Mouse (Mus musculus) embryonic facial prominence, embryonic 10.5 days (tissue): Measurements from ENCODE around the gene Celf2. TPM values are rescaled to one million over a fixed set of nuclear protein-coding genes. Genes with fewer than 3 reads are reported as not detected.

Experiments
- DNase-seq: peaks from one replicate; pipeline ENCODE4 v3.0.0-alpha.2; 2017; ENCODE audit warnings: low spot score
- H3K27ac ChIP-seq: fragments of 300-500 bp; sonication (generic); replicated peaks from 2 replicates; pipeline ENCODE4 v1.5.1; 2016; ENCODE audit warnings: mild to moderate bottlenecking
- H3K27me3 ChIP-seq: fragments of 300-500 bp; sonication (generic); replicated peaks from 2 replicates; pipeline ENCODE4 v1.6.1; 2016; ENCODE audit warnings: low read depth, mild to moderate bottlenecking; ENCODE audit not compliant: poor library complexity, severe bottlenecking
- H3K36me3 ChIP-seq: fragments of 300-500 bp; sonication (generic); replicated peaks from 2 replicates; pipeline ENCODE4 v1.6.1; 2016; ENCODE audit warnings: mild to moderate bottlenecking, moderate library complexity
- H3K4me1 ChIP-seq: fragments of 300-500 bp; sonication (generic); 2 replicates; pipeline ENCODE4 v1.6.1; 2016
- H3K4me3 ChIP-seq: fragments of 300-500 bp; sonication (generic); 2 replicates; pipeline ENCODE4 v1.5.1; 2016; ENCODE audit warnings: mild to moderate bottlenecking, moderate library complexity
- H3K9me3 ChIP-seq: fragments of 300-500 bp; sonication (generic); 2 replicates; pipeline ENCODE4 v1.6.1; 2016; ENCODE audit warnings: mild to moderate bottlenecking
- WGBS: fragments of 180-500 bp; shearing (Covaris S2); methylation state at CpG from one replicate; pipeline ENCODE4 v1.1.7; 2016; 5-methylcytosine and 5-hydroxymethylcytosine counted together
- polyA plus RNA-seq: library from polyadenylated mRNA; unstranded; fragments of >200 nt; fragmentation: Nextera tagmentation; extraction: Ambion mirVana; gene quantifications from 2 replicates; pipeline ENCODE4 v1.2.1, GENCODE M21; 2016

The Celf2 gene
- polyA plus RNA-seq, 1 experiment from 2014 or later: 27.7 TPM

DNA sequence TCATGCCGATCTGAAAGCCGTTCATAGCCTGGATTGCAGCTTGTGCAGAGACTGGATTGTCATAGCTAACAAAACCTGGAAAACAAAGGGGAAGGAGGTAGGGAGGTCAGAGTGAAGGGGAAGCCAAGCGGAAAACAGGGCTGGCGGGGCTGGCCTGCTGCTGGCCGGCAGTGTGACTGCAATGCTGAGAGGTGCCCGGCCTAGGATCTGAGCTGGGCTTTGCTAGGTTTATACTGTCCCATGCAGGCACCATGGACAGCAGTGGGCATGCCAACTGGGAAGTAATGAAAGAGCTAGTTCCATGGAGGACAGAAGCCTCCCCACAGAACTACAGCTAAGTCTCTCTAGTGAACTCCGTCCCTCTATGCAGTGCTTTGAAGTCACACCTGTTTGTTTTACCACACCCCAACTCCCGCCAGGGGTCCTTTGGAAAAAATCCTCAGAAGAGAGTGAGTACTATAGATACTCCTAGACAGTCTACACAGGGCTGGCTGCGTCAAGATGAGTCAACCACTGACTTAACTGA, 962.2 kb downstream of the Celf2 start:
- H3K27ac ChIP-seq: peak overlapping the region; percentile 66

DNA sequence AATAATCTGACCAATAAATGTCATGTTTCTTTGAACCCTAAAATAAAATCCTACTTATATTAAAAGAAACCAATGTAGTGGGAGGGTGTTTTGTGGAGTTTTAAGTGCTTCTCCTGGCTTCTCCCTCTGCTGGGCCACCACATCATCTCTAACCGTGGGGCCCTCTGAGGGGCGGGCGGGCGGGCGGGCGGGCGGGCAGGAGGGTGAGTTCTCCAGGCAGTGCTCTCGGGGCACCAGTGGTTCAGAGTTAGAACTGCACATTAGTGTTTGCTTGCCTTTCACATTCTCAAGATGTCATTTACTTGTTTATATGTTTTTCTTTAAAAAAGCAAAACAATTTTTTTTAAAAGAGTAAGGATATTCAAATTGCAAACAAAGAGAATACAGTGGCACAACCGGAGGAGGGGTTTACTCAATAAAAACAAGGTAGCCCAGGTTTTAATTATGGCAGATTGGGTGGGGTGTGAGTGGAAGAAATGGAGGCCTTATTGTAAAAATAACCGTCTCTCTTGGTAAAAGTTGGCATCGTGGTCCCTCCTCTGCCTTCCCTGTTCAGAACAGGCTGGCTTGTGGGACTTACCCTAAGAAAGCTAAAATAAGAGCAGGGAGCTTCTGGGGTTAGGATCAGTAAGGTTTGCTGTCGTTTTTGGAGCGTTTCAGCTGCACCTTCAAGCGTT, 962.8 kb downstream of the Celf2 start:
- Histone ChIP-seq H3K27me3 (no peaks in the 10 kb centered on the region), H3K4me3 (no peak overlapping the region)

More for the DNA sequence above, 962.2 kb downstream of the Celf2 start:
- WGBS: 50% methylated on average over 9 of the region's 9 CpGs
- H3K36me3 ChIP-seq: no peaks in the 10 kb centered on the region
- peaks cover 12% of the 10 kb centered on the region; the same call in 1 of the 2 replicates for H3K4me1 ChIP-seq
- H3K27me3 ChIP-seq: no peaks in the 10 kb centered on the region
- DNase-seq: peak; percentile 45
- H3K9me3 ChIP-seq: no peaks in the 10 kb centered on the region
- H3K4me3 ChIP-seq: no peak overlapping the region

DNA sequence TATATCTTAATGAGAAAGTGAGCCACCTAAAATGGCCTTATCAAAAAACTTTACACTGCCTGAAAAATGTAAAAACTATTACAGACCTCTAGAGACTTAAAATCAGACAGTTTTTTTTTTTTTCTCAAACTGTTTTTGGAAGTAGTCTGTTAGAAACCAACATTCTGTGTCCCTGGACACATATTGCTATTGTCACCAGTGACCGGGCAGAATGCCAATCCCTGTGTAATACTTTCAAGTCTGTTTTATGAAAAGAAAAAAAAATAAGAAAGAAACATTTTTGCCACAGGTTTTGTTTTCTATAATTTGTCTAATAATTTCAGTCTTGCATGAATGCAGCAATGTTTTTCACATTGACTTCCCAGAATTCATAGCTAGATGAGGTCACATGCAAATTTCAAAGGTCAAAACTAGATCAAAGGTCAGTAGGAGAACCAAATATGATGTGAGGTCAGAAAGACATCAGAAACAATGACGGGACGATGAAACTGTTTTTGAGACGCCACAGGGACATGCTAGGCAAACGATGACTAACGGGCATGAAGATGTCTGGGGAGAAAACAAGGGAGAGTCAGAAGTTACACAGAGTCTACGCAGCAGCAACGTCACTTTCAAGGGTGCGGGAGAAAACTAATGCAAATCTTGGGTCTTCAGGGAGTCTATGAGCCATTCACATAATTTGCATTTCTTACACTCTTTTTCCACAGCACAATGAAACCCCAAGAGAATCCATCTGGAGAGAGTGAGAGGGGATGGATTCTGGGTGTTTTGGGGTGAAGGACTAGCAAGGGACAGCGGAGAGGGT, 964.0 kb downstream of the Celf2 start:
- H3K27ac ChIP-seq: no peak overlapping the region
- no peaks in the 10 kb centered on the region for H3K36me3 ChIP-seq
- H3K9me3 ChIP-seq: no peaks in the 10 kb centered on the region
- peaks cover 16% of the 10 kb centered on the region; the same call in 1 of the 2 replicates for H3K4me1 ChIP-seq
- no peak for DNase-seq
- no peaks in the 10 kb centered on the region for H3K27me3 ChIP-seq
- WGBS: 82% methylated on average over 10 of the region's 10 CpGs
- no peak overlapping the region for H3K4me3 ChIP-seq

More for the DNA sequence above, 962.8 kb downstream of the Celf2 start:
- DNase-seq: no peak
- Histone ChIP-seq H3K27ac (peak overlapping the region; percentile 66), H3K36me3 (no peaks in the 10 kb centered on the region), H3K9me3 (no peaks in the 10 kb centered on the region), H3K4me1 (peaks cover 12% of the 10 kb centered on the region; the same call in 1 of the 2 replicates)
- WGBS: 66% methylated on average over 14 of the region's 14 CpGs

DNA sequence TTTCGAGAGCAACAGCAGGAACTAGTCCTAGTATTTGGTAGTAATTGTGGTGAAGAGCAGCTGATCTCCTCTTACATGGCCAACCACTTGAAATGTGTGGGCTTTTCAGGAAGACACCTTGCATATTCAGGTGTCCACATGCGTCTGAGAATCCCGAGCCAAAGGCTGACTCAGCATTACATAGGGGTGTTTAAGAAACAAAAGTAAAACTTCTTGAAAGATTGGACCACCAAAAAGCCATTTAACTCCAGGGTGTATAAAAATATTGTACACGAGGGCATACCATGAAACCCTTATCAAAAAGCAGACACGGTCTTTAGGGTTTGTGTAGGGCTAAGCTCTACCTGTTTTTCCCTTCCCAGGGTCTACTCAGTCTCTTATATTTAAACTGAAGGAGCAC, 965.7 kb downstream of the Celf2 start:
- no peak overlapping the region for H3K27ac ChIP-seq
- no peak overlapping the region for H3K4me3 ChIP-seq
- no peaks in the 10 kb centered on the region for H3K36me3 ChIP-seq
- peaks cover 16% of the 10 kb centered on the region; the same call in 1 of the 2 replicates for H3K4me1 ChIP-seq
- H3K27me3 ChIP-seq: no peaks in the 10 kb centered on the region
- WGBS: 93% methylated on average over 5 of the region's 5 CpGs
- H3K9me3 ChIP-seq: no peaks in the 10 kb centered on the region
- no peak for DNase-seq

DNA sequence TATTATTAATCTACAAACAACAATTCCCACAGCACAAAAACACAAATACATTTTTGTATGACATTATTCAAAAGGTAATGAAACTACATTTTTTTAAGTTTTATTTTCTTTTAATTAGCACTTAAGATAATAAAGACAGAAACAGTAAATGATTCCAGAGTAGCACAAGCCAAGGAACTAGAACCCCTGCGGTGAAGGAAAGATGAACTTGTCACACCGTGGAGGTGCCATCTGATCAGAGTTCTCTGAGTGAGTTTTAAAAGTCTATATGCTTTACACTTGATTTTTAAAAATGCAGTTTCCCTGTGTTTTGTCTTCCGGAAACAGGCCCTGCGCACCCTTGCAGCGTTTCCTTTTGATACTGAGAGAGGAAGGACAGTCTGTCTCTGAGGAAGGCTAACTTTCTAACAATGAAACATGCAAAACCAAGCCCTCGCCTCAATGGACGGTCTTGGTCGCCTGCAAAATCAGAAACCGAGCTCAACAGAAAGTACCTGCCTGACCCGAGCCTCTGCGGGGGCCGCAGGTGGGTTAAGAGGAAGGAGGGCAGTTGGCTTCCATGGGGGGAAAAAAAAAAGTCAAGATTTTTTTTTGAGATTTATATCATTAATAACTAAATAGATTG, 966.7 kb downstream of the Celf2 start:
- no peak overlapping the region for H3K27ac ChIP-seq
- no peaks in the 10 kb centered on the region for H3K27me3 ChIP-seq
- 91% methylated on average over 12 of the region's 12 CpGs for WGBS
- DNase-seq: no peak
- H3K4me3 ChIP-seq: no peak overlapping the region
- H3K4me1 ChIP-seq: peaks cover 14% of the 10 kb centered on the region; the same call in 1 of the 2 replicates
- H3K9me3 ChIP-seq: no peaks in the 10 kb centered on the region
- no peaks in the 10 kb centered on the region for H3K36me3 ChIP-seq

DNA sequence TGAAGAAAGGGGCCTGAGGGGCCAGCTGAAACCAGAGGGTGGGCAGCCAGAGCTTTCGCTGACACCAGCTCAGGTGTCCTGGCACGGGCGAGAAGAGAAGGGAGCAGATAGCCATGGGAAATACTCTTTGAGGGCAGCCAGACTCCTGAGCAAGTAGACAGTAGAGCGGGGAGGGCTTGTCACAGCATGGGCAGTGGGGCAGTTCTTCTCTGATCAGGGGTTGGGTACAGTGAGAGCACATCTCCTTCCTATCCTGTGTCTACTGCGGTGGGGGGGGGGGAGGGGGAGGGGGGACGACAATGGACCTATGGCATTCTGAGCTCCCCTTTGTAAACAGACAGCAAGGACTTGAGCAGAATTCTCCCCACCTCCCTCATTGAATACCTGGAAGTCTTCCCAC, 968.5 kb downstream of the Celf2 start:
- Histone ChIP-seq H3K4me1 (0 out of 2 replicates have a peak, but pooled peaks cover 4% of the 10 kb centered on the region), H3K27ac (no peak overlapping the region), H3K4me3 (no peak overlapping the region), H3K27me3 (no peaks in the 10 kb centered on the region), H3K9me3 (no peaks in the 10 kb centered on the region), H3K36me3 (no peaks in the 10 kb centered on the region)
- DNase-seq: no peak
- 82% methylated on average over 6 of the region's 6 CpGs for WGBS

DNA sequence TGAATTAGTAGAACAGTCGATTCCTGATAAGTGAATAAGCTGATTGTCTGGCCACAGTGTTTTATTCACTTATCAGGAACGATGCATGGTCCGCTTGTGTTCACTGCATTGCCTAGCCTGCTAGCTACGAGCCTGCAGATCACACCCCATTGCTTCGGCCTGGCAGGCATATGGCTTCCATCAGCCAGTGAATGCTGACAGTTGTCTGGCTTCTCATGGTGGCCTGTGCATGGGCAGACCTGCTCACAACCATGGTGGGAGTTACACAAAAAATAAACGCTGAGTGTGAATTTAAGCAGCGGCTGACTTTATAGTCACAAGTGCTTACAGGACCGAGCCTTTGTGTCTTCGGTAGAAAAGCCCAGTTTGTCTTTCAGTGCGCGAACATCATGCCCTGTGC, 969.3 kb downstream of the Celf2 start:
- Histone ChIP-seq H3K4me3 (no peak overlapping the region), H3K27ac (no peak overlapping the region), H3K9me3 (no peaks in the 10 kb centered on the region), H3K27me3 (no peaks in the 10 kb centered on the region), H3K36me3 (no peaks in the 10 kb centered on the region), H3K4me1 (0 out of 2 replicates have a peak, but pooled peaks cover 4% of the 10 kb centered on the region)
- DNase-seq: peak; percentile 32
- WGBS: 84% methylated on average over 11 of the region's 11 CpGs

DNA sequence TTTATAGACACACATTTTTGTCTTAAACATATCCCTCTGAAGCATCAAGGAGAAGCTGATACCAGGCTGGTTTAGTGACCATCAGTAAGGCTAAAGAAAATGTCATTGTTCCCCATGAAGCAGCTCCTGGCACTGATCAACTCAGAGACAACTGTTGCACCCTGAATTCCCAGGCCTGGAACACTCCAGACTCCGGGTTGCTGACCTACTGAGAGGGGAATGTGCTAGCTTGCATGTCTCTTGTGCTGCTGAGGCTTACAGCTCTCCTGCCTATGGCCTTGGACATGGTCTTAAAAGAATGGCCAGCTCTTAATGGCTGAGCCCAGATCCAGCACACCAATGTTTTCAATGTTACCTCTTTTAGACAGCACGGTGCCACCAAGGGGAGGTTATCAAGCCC, 970.9 kb downstream of the Celf2 start:
- no peaks in the 10 kb centered on the region for H3K27me3 ChIP-seq
- no peak for DNase-seq
- H3K4me1 ChIP-seq: 0 out of 2 replicates have a peak, but pooled peaks cover 4% of the 10 kb centered on the region
- no peaks in the 10 kb centered on the region for H3K36me3 ChIP-seq
- WGBS: 86% methylated on average over 2 of the region's 2 CpGs
- H3K9me3 ChIP-seq: no peaks in the 10 kb centered on the region
- H3K4me3 ChIP-seq: no peak overlapping the region
- H3K27ac ChIP-seq: no peak overlapping the region

DNA sequence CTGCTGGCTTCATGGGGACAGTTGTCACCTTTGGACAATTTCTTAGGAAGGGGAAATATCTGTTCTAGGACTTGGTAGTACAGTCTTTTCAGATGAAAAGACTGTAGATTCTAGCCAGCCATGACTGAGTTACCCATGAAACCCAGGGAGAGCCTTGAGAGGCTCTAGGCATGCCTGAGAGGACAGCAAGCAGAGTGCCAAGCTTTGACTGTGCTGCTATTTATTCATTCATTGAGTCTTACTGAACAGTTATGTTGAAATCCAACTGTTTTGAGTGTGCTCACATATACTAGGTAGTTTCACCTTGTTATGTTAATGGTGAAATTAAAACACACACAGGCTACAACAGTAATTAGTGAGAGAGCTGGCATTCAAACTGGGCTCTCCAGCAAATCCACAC, 971.3 kb downstream of the Celf2 start:
- no peak overlapping the region for H3K27ac ChIP-seq
- H3K4me3 ChIP-seq: no peak overlapping the region
- DNase-seq: no peak
- no peaks in the 10 kb centered on the region for H3K27me3 ChIP-seq
- 0 out of 2 replicates have a peak, but pooled peaks cover 4% of the 10 kb centered on the region for H3K4me1 ChIP-seq
- no peaks in the 10 kb centered on the region for H3K9me3 ChIP-seq
- no peaks in the 10 kb centered on the region for H3K36me3 ChIP-seq

DNA sequence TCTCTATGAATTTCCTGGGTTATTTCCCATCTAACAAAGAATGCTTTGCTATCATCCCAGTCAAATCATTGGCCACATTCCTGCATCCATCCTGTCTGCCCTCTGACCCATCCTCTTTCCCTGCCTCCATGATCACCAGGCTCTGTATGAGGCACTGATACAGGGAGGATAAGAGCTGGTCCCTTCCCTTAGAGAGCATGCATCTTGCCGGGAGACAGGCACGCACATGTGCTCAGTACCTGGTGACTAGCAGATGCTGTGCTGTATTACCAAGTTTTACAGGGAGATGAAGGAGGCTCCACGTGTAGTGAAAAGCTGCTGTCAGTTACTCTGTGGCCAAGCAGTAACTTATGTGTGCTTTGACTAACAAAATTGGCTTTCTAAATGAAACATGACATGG, 972.0 kb downstream of the Celf2 start:
- no peak for DNase-seq

DNA sequence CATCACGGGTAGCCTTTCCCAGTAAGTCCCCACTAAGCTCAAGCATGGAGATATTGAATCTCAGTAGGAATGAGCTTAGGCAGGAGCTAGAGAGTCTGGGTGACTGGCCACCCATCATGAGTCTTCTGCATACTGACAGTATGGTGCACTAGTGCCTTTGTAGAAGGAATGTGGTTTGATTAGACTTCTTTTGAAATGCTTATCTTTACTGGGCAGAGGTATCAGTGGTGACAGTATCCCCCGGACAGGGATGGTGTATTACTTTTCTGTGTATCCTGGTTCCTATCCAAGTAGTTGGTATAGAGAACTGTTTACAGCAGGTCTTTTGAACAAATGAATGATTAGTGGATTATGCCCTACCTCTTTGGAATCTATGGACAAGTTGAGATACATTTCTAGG, 973.0 kb downstream of the Celf2 start:
- Histone ChIP-seq H3K4me1 (0 out of 2 replicates have a peak, but pooled peaks cover 4% of the 10 kb centered on the region), H3K36me3 (no peaks in the 10 kb centered on the region), H3K9me3 (no peaks in the 10 kb centered on the region), H3K4me3 (no peak overlapping the region), H3K27ac (no peak overlapping the region), H3K27me3 (no peaks in the 10 kb centered on the region)
- WGBS: 94% methylated on average over 2 of the region's 2 CpGs
- DNase-seq: no peak

More for the DNA sequence above, 972.0 kb downstream of the Celf2 start:
- Histone ChIP-seq H3K9me3 (no peaks in the 10 kb centered on the region), H3K36me3 (no peaks in the 10 kb centered on the region), H3K27ac (no peak overlapping the region), H3K27me3 (no peaks in the 10 kb centered on the region), H3K4me3 (no peak overlapping the region), H3K4me1 (0 out of 2 replicates have a peak, but pooled peaks cover 4% of the 10 kb centered on the region)
- WGBS: 80% methylated on average over 3 of the region's 3 CpGs

DNA sequence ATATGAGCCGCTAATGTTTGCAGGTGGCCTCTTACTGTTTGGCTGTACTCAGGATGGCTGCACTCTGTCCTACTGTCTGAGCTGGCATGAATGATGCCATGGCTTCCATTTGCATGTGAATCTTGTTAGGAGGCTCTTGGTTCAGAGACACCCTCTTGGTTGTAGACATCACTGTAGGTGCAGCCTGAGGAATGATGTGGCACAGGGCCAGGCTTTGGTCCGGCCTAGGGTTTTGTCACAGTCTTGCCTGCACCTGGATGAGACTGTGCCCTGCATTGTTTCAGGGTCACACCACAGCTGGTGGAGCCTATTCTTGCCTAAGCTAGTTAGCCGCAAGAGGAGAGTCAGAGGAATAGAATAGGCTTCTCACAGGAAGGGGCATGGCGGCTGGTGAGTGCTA, 977.0 kb downstream of the Celf2 start:
- Histone ChIP-seq H3K4me1 (no peaks in the 10 kb centered on the region), H3K27ac (no peak overlapping the region), H3K36me3 (no peaks in the 10 kb centered on the region), H3K9me3 (no peaks in the 10 kb centered on the region), H3K27me3 (no peaks in the 10 kb centered on the region), H3K4me3 (no peak overlapping the region)
- no peak for DNase-seq
- WGBS: 70% methylated on average over 4 of the region's 4 CpGs
